Mouse (Mus musculus) layer of hippocampus, adult 8-10 months (tissue): ENCODE measurements at regions not wholly inside any gene's neighbourhood (a gene's known extent, or its start where the extent isn't known, plus 50 kb on each side); places are given as distances from the start of the nearest gene placed in this dataset.
"Not testable (repeated sequence)": the region's sequence is repeated elsewhere in the genome, so short reads cannot be mapped to it uniquely, and the experiment has no call there.

ENCODE experiments used
- DNase-seq, 2 experiments: peaks; one replicate each; pipeline ENCODE4 v3.0.0; 2022; ENCODE audit warnings: low spot score in 2 of 2

- DNase-seq = not testable (repeated sequence)
These were observed 87.2 kb downstream of the Catsperg2 start for GRCm38 (mm10) chr7:29639591-29639990.

- no peak for DNase-seq
These were observed 83.9 kb upstream of the Sipa1l3 start for GRCm38 (mm10) chr7:29602356-29602755.

- DNase-seq = no peak
These were observed 82.9 kb upstream of the Sipa1l3 start for GRCm38 (mm10) chr7:29601337-29601736.

GRCm38 (mm10) chr7:29597291-29597690 is 78.8 kb upstream of the Sipa1l3 start:
- DNase-seq = peak; percentile 5 to 57

- no peak for DNase-seq
These were observed 59.7 kb upstream of the Sipa1l3 start for GRCm38 (mm10) chr7:29578128-29578527.

GRCm38 (mm10) chr7:29575606-29576005 is 57.2 kb upstream of the Sipa1l3 start:
- DNase-seq = no peak
